9 mouse cellular contexts compared by ENCODE assay signal in genomic region chr9:121479453-121479852, GRCm38 (mm10). TPM values are rescaled to one million over a fixed set of nuclear protein-coding genes. Genes with fewer than 3 reads are reported as not detected.
DNase-seq lines count a peak whose midpoint lies in the region; ATAC-seq and TF ChIP-seq lines count a peak whose summit lies in the region.
"Had no signal": no experiment of that assay in that cellular context is flagged by ENCODE, and none has a peak within 500 bp of the region (broad histone marks: within the 10 kb centered on the region; RNA-seq: fewer than 3 reads in every experiment).

No protein-coding gene starts in this region.

- peaks cover 2% of the 10 kb centered on the region for H3K36me3 ChIP-seq in G1E (replicated peaks)
- H3K36me3 ChIP-seq in forebrain, postnatal 0 days (ENCODE audit: insufficient read depth), result peaks cover 8% of the 10 kb centered on the region; the same call in 1 of the 2 replicates
- H3K36me3 ChIP-seq in intestine, postnatal 0 days (ENCODE audit: control insufficient read depth, insufficient read depth), result peaks cover 3% of the 10 kb centered on the region; the same call in 1 of the 2 replicates
- no peaks in the 10 kb centered on the region for H3K36me3 ChIP-seq in liver, embryonic 11.5 days (ENCODE audit: control insufficient read depth, insufficient read depth, low read length)
- H3K36me3 ChIP-seq in neural tube, embryonic 12.5 days, result peaks cover 2% of the 10 kb centered on the region; the same call in 1 of the 2 replicates

- H3K4me1 ChIP-seq in G1E (ENCODE audit: insufficient read depth, low read depth, low read length), result peaks cover 9% of the 10 kb centered on the region
- H3K4me1 ChIP-seq in forebrain, postnatal 0 days (ENCODE audit: insufficient read depth), result peaks cover 3% of the 10 kb centered on the region; the same call in 1 of the 2 replicates
- 0 out of 2 replicates have a peak, but pooled peaks cover 3% of the 10 kb centered on the region for H3K4me1 ChIP-seq in intestine, postnatal 0 days (replicated peaks; ENCODE audit: control insufficient read depth, insufficient read depth, low read length)
- no peaks in the 10 kb centered on the region for H3K4me1 ChIP-seq in liver, embryonic 11.5 days (replicated peaks; ENCODE audit: control insufficient read depth, insufficient read depth, low read length)
- peaks cover 3% of the 10 kb centered on the region; the same call in 1 of the 2 replicates for H3K4me1 ChIP-seq in neural tube, embryonic 12.5 days

- ATAC-seq in G1E (ENCODE audit: extremely low read depth, insufficient number of reproducible peaks, low FRiP score, poor library complexity, severe bottlenecking), result no peak; the same call in 1 of the 2 replicates
- peak; percentile 71 for ATAC-seq in forebrain, postnatal 0 days
- peak; percentile 17 for ATAC-seq in intestine, postnatal 0 days
- ATAC-seq in liver, embryonic 11.5 days (replicated peaks; ENCODE audit: low FRiP score), result no peak
- peak; percentile 65 for ATAC-seq in neural tube, embryonic 12.5 days (ENCODE audit: low FRiP score, low read depth)

- peak; percentile 69 for TF ChIP-seq CTCF in G1E (IDR thresholded peaks at IDR 0.05; ENCODE audit: low read depth, low read length)
- peak; percentile 97 for TF ChIP-seq CTCF in forebrain, postnatal 0 days (IDR thresholded peaks at IDR 0.05; ENCODE audit: low read depth)
- peak; percentile 95 for TF ChIP-seq CTCF in intestine, postnatal 0 days (IDR thresholded peaks at IDR 0.05; ENCODE audit: low read depth)

- H3K9me3 ChIP-seq in G1E (replicated peaks), result no peaks in the 10 kb centered on the region
- H3K9me3 ChIP-seq in forebrain, postnatal 0 days (ENCODE audit: low read length), result no peaks in the 10 kb centered on the region
- H3K9me3 ChIP-seq in intestine, postnatal 0 days (ENCODE audit: control insufficient read depth), result no peaks in the 10 kb centered on the region
- no peaks in the 10 kb centered on the region for H3K9me3 ChIP-seq in liver, embryonic 11.5 days (ENCODE audit: control insufficient read depth, low read length)
- no peaks in the 10 kb centered on the region for H3K9me3 ChIP-seq in neural tube, embryonic 12.5 days
- H3K9me3 ChIP-seq: heart, embryonic 13.5 days had no signal

- H3K4me3 ChIP-seq in G1E (ENCODE audit: low read depth, low read length), result no peak overlapping the region
- H3K4me3 ChIP-seq in forebrain, postnatal 0 days (ENCODE audit: low read depth, low read length), result no peak overlapping the region
- H3K4me3 ChIP-seq in intestine, postnatal 0 days (ENCODE audit: low read depth, low read length), result no peak overlapping the region
- H3K4me3 ChIP-seq in liver, embryonic 11.5 days (ENCODE audit: low read depth, low read length), result no peak overlapping the region
- H3K4me3 ChIP-seq in neural tube, embryonic 12.5 days, result no peak overlapping the region
- H3K4me3 ChIP-seq: heart, embryonic 13.5 days had no signal

- WGBS in forebrain, postnatal 0 days, result 20% methylated on average over 5 of the region's 5 CpGs
- 25% methylated on average over 5 of the region's 5 CpGs for WGBS in intestine, postnatal 0 days
- WGBS in liver, embryonic 11.5 days, result 27% methylated on average over 5 of the region's 5 CpGs
- 34% methylated on average over 5 of the region's 5 CpGs for WGBS in neural tube, embryonic 12.5 days

- peaks cover 18% of the 10 kb centered on the region for H3K27me3 ChIP-seq in G1E (ENCODE audit: insufficient read depth, low read length)
- H3K27me3 ChIP-seq in forebrain, postnatal 0 days (ENCODE audit: insufficient read depth, low read length), result no peaks in the 10 kb centered on the region
- H3K27me3 ChIP-seq in intestine, postnatal 0 days (replicated peaks; ENCODE audit: control insufficient read depth, insufficient read depth, low read length), result no peaks in the 10 kb centered on the region
- H3K27me3 ChIP-seq in liver, embryonic 11.5 days (replicated peaks; ENCODE audit: control insufficient read depth, insufficient read depth, low read length), result no peaks in the 10 kb centered on the region
- H3K27me3 ChIP-seq in neural tube, embryonic 12.5 days (replicated peaks), result no peaks in the 10 kb centered on the region

- H3K4me2 ChIP-seq in forebrain, postnatal 0 days (ENCODE audit: low read depth), result no peak overlapping the region
- no peak overlapping the region for H3K4me2 ChIP-seq in intestine, postnatal 0 days (replicated peaks; ENCODE audit: low read depth)
- no peak overlapping the region for H3K4me2 ChIP-seq in liver, embryonic 11.5 days
- H3K4me2 ChIP-seq in neural tube, embryonic 12.5 days (replicated peaks), result no peak overlapping the region
- H3K4me2 ChIP-seq: heart, embryonic 13.5 days had no signal

- DNase-seq in A20 (ENCODE audit: low read depth, low spot score) (peak; percentile 77), G1E (ENCODE audit: low spot score) (peak; percentile 28)
- DNase-seq in cerebellum, adult 8-10 months, result peak; percentile 67
- DNase-seq in forebrain, postnatal 0 days, result peak; percentile 91
- peak; percentile 45 for DNase-seq in liver, embryonic 11.5 days (ENCODE audit: low spot score)
- peak; percentile 47 to 58 for DNase-seq in urinary bladder, postnatal 36 days (ENCODE audit: low spot score in 2 of 2)

- no peak overlapping the region for H3K27ac ChIP-seq in forebrain, postnatal 0 days (ENCODE audit: low read depth, low read length)
- H3K27ac ChIP-seq in intestine, postnatal 0 days (ENCODE audit: low read depth, low read length), result no peak overlapping the region
- no peak overlapping the region for H3K27ac ChIP-seq in liver, embryonic 11.5 days (ENCODE audit: low read depth, low read length)
- H3K27ac ChIP-seq in neural tube, embryonic 12.5 days, result no peak overlapping the region
- H3K27ac ChIP-seq: heart, embryonic 13.5 days had no signal

- H3K9ac ChIP-seq in forebrain, postnatal 0 days, result no peak overlapping the region
- no peak overlapping the region for H3K9ac ChIP-seq in intestine, postnatal 0 days (ENCODE audit: low read depth, low read length)
- no peak overlapping the region for H3K9ac ChIP-seq in liver, embryonic 11.5 days (ENCODE audit: low read depth, low read length)
- H3K9ac ChIP-seq in neural tube, embryonic 12.5 days, result no peak overlapping the region
- H3K9ac ChIP-seq: heart, embryonic 13.5 days had no signal

RNA-seq across cellular contexts. Expression of gene Cck, which starts 16.0 kb away (rescaled TPM):
- total RNA-seq in G1E (2014; fragmentation: Nextera tagmentation) (not detected in 2 replicates), G1E (2017) (not detected in 2 replicates)
- polyA plus RNA-seq in G1E (2012), result not detected in 2 replicates
- total RNA-seq in forebrain, postnatal 0 days (2014; rRNA removed), result 150 and 194 TPM in 2 replicates
- 172 and 174 TPM in 2 replicates for polyA plus RNA-seq in forebrain, postnatal 0 days (2015; fragmentation: Nextera tagmentation; extraction: Ambion mirVana)
- 88.5 and 92.1 TPM in 2 replicates for polyA plus RNA-seq in intestine, postnatal 0 days (2015; fragmentation: Nextera tagmentation; extraction: Ambion mirVana)
- 2.3 and 3.1 TPM in 2 replicates for polyA plus RNA-seq in liver, embryonic 11.5 days (2014; fragmentation: Nextera tagmentation; extraction: Ambion mirVana)
- polyA plus RNA-seq in neural tube, embryonic 12.5 days (2016; fragmentation: Nextera tagmentation; extraction: Ambion mirVana), result 0.89 and 1.5 TPM in 2 replicates

Comparison
In these comparisons a context has a peak if more than half of its experiments do, and no peak if none do; other contexts are left out.
1. DNase-seq: peak in every context shown above with its lines; median percentile 91 in forebrain, postnatal 0 days; 77 in A20; 67 in cerebellum, adult 8-10 months; 52 in urinary bladder, postnatal 36 days; 45 in liver, embryonic 11.5 days; 28 in G1E.
2. ATAC-seq: peak in forebrain, postnatal 0 days (single experiment), intestine, postnatal 0 days (single experiment) and neural tube, embryonic 12.5 days (single experiment); none in G1E (single experiment) and liver, embryonic 11.5 days (single experiment).
3. RNA of gene Cck, which starts 16.0 kb away (polyA plus RNA-seq): 172 to 174 TPM in forebrain, postnatal 0 days and 88.5 to 92.1 TPM in intestine, postnatal 0 days; 2.3 to 3.1 TPM in liver, embryonic 11.5 days, 0.89 to 1.5 TPM in neural tube, embryonic 12.5 days and not detected in G1E; every median in the first group is over 10 times any median in the second.
4. Peak in every context shown above with its lines, with median percentiles within 50 percentile points of each other: CTCF ChIP-seq.